Mouse (Mus musculus) liver, postnatal 0 days (tissue): Measurements from ENCODE around the gene Trim28.
"Not testable (repeated sequence)": the region's sequence is repeated elsewhere in the genome, so short reads cannot be mapped to it uniquely, and the experiment has no call there.

Experiments
- CTCF ChIP-seq: sonication (generic); IDR thresholded peaks from 2 replicates; pipeline ENCODE4 v1.5.1; 2016; ENCODE audit warnings: antibody characterized with exemption, low read depth
- EP300 ChIP-seq: IDR thresholded peaks from 2 replicates; pipeline ENCODE4 v1.6.1; 2016; ENCODE audit warnings: antibody characterized with exemption, low read depth, mild to moderate bottlenecking

DNA sequence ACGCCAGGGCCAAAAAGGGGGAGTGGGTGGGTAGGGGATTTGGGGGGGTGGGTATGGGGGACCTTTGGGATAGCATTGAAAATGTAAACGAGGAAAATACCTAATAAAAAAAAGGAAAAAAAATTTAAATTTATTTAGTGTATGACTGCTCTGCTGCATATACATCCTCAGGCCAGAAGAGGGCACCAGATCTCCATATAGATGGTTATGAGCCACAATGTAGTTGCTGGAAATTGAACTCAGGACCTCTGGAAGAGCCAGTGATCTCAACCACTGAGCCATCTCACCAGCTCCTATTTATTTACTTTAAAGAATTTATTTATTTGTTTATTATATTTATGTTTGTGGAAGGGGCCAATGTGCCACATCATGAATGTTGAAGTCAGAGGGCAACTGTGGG is 64.5 kb downstream of the Trim28 start:
- TF ChIP-seq CTCF: peak; percentile 68
- TF ChIP-seq EP300: not testable (repeated sequence)
